Mouse (Mus musculus): ENCODE data around the gene Rptor. TPM values are rescaled to one million over a fixed set of nuclear protein-coding genes. Genes with fewer than 3 reads are reported as not detected.
A peak's percentile ranks its signal among the peaks of the same experiment; 100 is the strongest.

Gene Rptor
- polyA plus RNA-seq, 1 experiment from 2014 or later: 17.7 TPM

DNA sequence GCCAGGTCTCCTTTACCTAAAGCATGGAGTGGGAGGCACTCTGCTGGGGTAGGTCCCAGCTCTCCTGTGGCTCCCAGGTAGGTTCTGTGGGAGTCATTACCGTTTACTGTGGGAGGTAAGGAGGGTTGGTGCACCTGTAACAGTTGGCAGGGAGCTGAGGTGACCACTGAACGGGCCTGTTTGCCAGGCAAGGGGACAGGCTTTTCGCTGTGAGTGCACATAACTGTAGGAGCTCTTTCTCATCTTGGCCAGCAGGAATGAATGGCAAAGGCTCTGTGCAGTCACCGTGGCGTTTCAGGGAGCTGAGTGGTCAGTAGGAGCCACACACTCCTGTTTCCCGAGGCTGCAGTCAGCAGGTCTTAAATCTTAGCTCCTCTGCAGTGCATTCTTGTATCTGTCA lies 72.8 kb downstream of the Rptor start:
- H3K4me3 ChIP-seq: no peak overlapping the region
- H3K4me2 ChIP-seq (replicated peaks): no peak overlapping the region
- H3K27ac ChIP-seq: no peak overlapping the region
- no peak overlapping the region for H3K9ac ChIP-seq
- no peaks in the 10 kb centered on the region for H3K27me3 ChIP-seq
- WGBS: 81% methylated on average over 6 of the region's 6 CpGs
- H3K36me3 ChIP-seq: no peaks in the 10 kb centered on the region
- ATAC-seq (ENCODE audit: insufficient number of reproducible peaks, insufficient read depth, low FRiP score, low TSS enrichment): no peak
- H3K9me3 ChIP-seq: no peaks in the 10 kb centered on the region
- H3K4me1 ChIP-seq: peaks cover 10% of the 10 kb centered on the region; the same call in 1 of the 2 replicates

DNA sequence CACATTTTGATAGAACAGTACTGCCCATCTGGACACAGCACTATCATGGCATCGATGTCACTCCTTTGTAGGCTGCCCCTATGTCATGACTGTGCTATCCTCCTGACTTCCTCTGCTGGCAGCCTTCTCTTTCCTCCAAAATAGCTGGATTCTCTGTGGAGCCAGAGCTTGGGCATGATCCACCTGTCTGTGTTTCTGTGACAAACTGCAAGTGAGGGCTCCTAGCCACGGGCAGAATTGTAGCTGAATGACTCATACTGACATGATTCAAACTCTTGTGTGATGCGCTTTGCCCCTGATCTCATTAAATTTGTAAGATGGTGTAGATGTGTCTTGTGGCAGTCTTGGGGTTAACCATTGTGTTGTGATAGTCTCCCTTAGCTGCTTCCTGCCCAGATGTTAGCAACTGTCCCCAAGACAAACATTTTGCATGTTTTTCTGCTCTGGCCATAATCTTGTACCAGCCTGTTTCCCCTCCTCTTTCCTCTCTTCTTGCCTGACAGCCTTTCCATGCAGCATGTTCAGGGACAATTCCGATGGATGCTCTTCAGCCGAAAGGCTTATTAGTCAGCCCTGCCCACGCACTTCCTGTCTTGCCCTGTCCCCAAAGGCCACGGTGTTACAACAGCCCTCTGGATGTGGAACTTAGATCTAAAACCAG lies 74.2 kb downstream of the Rptor start:
- Histone ChIP-seq H3K4me2 (replicated peaks) (no peak overlapping the region), H3K27ac (no peak overlapping the region), H3K27me3 (no peaks in the 10 kb centered on the region), H3K4me3 (no peak overlapping the region), H3K9me3 (no peaks in the 10 kb centered on the region), H3K36me3 (no peaks in the 10 kb centered on the region), H3K9ac (no peak overlapping the region), H3K4me1 (peaks cover 13% of the 10 kb centered on the region; the same call in 1 of the 2 replicates)
- 74% methylated on average over 7 of the region's 7 CpGs for WGBS
- no peak for ATAC-seq (ENCODE audit: insufficient number of reproducible peaks, insufficient read depth, low FRiP score, low TSS enrichment)

DNA sequence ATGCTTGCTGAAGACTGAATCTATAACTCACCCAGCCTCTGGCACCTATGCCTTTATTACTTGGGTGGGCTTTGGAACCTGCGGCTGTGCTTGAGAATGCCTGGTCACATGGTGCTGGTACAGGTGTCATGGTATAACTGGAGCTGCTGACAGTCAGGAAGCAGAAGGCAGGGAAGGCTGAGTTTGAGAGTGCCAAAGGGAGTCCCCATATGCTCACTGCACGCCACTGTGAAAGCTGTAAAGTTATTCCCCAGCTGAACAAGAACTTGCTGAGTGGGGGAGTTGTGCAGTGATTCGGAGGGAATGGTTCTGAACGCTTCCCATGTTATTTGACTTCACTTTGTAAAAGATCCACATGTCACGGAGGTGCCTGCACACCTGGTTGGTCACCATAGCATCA lies 75.7 kb downstream of the Rptor start:
- no peak for ATAC-seq (ENCODE audit: insufficient number of reproducible peaks, insufficient read depth, low FRiP score, low TSS enrichment)
- Histone ChIP-seq H3K36me3 (no peaks in the 10 kb centered on the region), H3K4me1 (peaks cover 11% of the 10 kb centered on the region; the same call in 1 of the 2 replicates), H3K27ac (no peak overlapping the region), H3K4me2 (replicated peaks) (no peak overlapping the region), H3K9ac (no peak overlapping the region), H3K9me3 (no peaks in the 10 kb centered on the region), H3K27me3 (no peaks in the 10 kb centered on the region), H3K4me3 (no peak overlapping the region)
- WGBS: 92% methylated on average over 5 of the region's 5 CpGs

DNA sequence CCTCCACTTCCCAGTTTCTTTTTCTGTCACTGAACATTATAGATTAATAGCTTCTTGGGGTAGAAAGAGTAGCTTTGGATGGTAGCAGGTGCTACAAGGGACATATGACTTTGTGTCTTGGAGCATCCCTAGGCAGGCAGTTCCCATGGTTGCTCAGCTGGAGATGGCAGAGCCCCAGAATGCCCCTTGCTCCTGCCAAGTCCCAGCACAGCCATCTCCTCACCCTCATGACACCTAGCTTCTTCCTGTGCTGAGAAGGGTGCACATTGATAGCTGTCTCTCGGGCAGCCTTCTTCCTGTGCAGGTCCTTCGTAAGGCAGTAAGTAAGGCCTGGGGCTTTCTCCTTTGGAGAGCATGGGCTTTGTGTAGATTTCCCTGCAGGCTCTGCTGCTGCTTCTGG lies 78.0 kb downstream of the Rptor start:
- H3K4me3 ChIP-seq: no peak overlapping the region
- H3K4me1 ChIP-seq: peaks cover 29% of the 10 kb centered on the region
- 87% methylated on average over 2 of the region's 2 CpGs for WGBS
- ATAC-seq (ENCODE audit: insufficient number of reproducible peaks, insufficient read depth, low FRiP score, low TSS enrichment): no peak
- H3K9ac ChIP-seq: no peak overlapping the region
- no peaks in the 10 kb centered on the region for H3K36me3 ChIP-seq
- H3K9me3 ChIP-seq: no peaks in the 10 kb centered on the region
- no peak overlapping the region for H3K4me2 ChIP-seq (replicated peaks)
- H3K27ac ChIP-seq: no peak overlapping the region
- H3K27me3 ChIP-seq: no peaks in the 10 kb centered on the region

DNA sequence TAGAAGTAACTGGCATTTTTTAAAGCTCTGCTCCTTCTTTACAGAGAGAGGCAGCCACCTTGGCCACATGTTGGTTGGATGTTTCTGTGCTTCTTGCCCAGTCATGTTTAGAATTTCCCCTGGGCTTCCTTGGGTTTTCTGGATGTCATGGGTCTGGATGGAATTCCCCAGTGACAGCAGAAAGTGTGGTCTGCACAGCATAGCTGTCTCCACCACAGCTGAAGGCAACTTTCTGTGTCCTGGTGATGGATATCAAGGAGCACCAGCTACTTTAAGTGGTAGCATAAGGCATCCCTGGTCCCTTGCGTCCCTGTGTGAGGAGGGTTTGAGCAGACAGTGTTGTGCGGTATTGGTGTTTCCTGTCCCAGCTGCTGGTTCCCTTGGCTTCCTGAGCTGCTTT lies 79.6 kb downstream of the Rptor start:
- ATAC-seq (ENCODE audit: insufficient number of reproducible peaks, insufficient read depth, low FRiP score, low TSS enrichment): no peak
- no peaks in the 10 kb centered on the region for H3K9me3 ChIP-seq
- peaks cover 31% of the 10 kb centered on the region for H3K4me1 ChIP-seq
- no peak overlapping the region for H3K27ac ChIP-seq
- H3K27me3 ChIP-seq: no peaks in the 10 kb centered on the region
- H3K9ac ChIP-seq: no peak overlapping the region
- no peaks in the 10 kb centered on the region for H3K36me3 ChIP-seq
- 82% methylated on average over 2 of the region's 2 CpGs for WGBS
- no peak overlapping the region for H3K4me3 ChIP-seq
- H3K4me2 ChIP-seq (replicated peaks): no peak overlapping the region

DNA sequence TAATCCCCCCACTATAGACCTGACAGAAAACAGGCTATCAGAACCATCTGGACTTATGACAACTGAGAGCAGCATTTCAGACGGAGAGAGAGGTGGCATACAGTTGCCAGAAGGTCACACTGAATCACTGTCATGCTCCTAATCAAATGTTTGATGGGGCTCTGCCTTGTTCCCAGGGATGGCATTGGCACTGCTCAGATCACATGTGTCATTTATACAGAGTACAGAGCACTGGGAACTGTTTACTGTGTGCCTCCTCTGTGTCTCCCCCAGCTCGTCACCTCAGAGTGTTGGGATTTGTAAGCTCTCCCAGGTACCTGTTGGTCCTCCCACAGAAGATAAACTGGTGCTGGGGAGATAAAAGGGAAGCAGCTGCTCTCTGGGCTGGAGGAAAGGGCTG lies 81.1 kb downstream of the Rptor start:
- ATAC-seq (ENCODE audit: insufficient number of reproducible peaks, insufficient read depth, low FRiP score, low TSS enrichment): no peak
- Histone ChIP-seq H3K36me3 (no peaks in the 10 kb centered on the region), H3K9me3 (no peaks in the 10 kb centered on the region), H3K4me3 (no peak overlapping the region), H3K27ac (no peak overlapping the region), H3K4me2 (replicated peaks) (no peak overlapping the region), H3K27me3 (no peaks in the 10 kb centered on the region), H3K4me1 (peaks cover 31% of the 10 kb centered on the region), H3K9ac (no peak overlapping the region)
- WGBS: 50% methylated on average over 2 of the region's 2 CpGs

DNA sequence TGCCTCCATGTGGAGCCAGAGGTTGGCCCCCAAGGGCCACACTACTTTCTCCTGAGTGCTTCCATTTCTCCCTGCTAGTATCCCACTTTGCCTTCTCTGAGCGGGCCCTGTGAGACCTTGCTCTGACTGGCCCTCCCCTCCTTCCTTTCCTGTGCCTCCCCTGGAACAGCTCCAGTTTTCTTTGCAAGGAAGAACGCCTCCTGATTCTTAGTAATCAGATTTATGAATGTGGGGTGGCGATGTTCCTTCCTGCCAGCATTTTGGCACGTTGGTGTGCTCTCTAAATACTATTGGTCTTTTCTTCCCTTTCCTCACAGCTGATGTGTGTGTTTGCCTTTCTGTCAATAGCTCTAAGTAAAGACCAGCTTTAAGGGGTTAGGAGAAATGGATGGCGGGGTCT lies 82.8 kb downstream of the Rptor start:
- Histone ChIP-seq H3K27ac (no peak overlapping the region), H3K27me3 (no peaks in the 10 kb centered on the region), H3K9me3 (no peaks in the 10 kb centered on the region), H3K36me3 (no peaks in the 10 kb centered on the region), H3K4me2 (replicated peaks) (no peak overlapping the region), H3K4me3 (no peak overlapping the region), H3K4me1 (peaks cover 34% of the 10 kb centered on the region), H3K9ac (peak overlapping the region; percentile 24; the same call in 1 of the 2 replicates)
- no peak for ATAC-seq (ENCODE audit: insufficient number of reproducible peaks, insufficient read depth, low FRiP score, low TSS enrichment)
- WGBS: 62% methylated on average over 5 of the region's 5 CpGs

DNA sequence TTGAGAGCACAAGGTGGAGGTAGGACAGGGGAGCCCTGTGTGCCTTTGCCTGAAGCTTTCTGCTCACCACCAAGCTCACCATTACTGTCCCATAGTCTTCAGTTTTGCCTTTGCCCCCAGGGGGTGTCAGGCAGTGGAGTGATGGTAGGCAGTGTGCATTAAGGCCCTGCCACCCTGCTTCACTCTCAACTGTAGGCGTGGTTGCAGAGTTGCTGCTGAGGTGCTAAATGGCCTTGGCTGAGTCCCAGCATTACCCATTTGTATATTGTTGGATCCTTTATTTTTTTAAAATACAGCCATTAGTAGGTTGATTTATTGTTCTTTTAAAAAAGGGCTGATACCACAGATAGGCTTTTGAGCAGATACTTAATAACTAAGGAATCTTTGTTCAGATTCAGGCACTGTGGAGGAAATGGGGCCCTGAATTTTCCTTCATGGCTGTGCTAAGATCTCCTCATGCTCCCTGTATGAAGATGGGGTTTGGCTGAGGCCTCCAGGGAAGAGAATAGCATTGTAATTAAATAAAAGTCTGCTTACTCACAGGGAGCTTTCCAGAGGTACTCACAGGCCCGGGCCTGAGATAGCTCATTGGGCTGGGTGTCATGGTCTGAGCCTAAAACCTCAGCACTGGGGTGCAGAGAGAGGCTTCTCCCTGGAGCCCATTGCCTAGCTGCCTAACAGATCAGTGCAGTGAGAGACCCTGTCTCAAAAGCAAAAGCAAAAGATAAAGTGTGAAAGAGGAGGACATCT lies 83.4 kb downstream of the Rptor start:
- 78% methylated on average over 2 of the region's 2 CpGs for WGBS
- Histone ChIP-seq H3K4me2 (replicated peaks) (no peak overlapping the region), H3K4me3 (no peak overlapping the region), H3K36me3 (no peaks in the 10 kb centered on the region), H3K9ac (no peak overlapping the region), H3K9me3 (no peaks in the 10 kb centered on the region), H3K27ac (no peak overlapping the region), H3K4me1 (peaks cover 33% of the 10 kb centered on the region), H3K27me3 (no peaks in the 10 kb centered on the region)
- ATAC-seq (ENCODE audit: insufficient number of reproducible peaks, insufficient read depth, low FRiP score, low TSS enrichment): no peak

DNA sequence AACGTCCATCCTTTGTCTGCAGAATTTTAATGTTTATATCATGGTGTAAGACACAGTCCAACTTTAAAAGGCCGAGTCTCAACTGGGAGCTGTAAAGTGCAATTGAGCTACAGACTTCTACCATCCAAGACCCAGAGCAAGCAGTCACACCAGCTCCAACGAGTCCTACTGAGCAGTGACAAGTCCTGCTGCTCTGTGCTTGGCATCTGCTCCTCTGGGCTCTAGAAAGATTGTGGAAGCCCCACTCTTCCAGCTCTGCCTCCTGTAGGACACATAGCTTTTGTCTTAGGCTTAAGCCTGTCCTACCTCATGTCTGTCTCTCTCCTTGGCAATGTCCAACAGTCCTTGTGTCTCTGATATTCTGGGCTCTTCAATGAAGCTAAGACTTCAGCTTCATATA lies 84.6 kb downstream of the Rptor start:
- Histone ChIP-seq H3K27ac (no peak overlapping the region), H3K9ac (no peak overlapping the region), H3K4me3 (no peak overlapping the region), H3K4me1 (peaks cover 27% of the 10 kb centered on the region), H3K36me3 (no peaks in the 10 kb centered on the region), H3K27me3 (no peaks in the 10 kb centered on the region), H3K4me2 (replicated peaks) (no peak overlapping the region), H3K9me3 (no peaks in the 10 kb centered on the region)
- WGBS: 84% methylated on average over 3 of the region's 3 CpGs
- ATAC-seq (ENCODE audit: insufficient number of reproducible peaks, insufficient read depth, low FRiP score, low TSS enrichment): no peak

DNA sequence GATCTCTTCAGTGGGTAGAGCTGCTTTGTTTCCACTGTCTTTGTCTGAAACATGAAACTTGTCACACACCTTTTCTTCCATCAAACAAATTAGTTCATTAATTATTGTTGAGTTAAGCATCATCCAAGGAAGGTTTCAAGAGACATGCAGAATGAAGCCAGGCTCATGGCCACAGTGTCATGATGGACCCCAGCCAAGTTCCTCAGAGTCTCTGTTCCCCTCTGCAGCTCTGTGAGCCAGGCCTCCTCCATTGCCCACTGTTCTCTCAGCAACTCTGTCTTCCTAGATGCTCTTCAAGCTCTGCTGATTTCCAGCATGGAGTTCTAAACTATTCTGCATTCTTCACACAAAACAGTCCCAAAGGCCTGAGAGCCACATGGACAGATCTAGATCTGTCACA lies 85.3 kb downstream of the Rptor start:
- H3K36me3 ChIP-seq: no peaks in the 10 kb centered on the region
- no peak overlapping the region for H3K4me2 ChIP-seq (replicated peaks)
- no peaks in the 10 kb centered on the region for H3K9me3 ChIP-seq
- ATAC-seq (ENCODE audit: insufficient number of reproducible peaks, insufficient read depth, low FRiP score, low TSS enrichment): no peak
- peaks cover 28% of the 10 kb centered on the region for H3K4me1 ChIP-seq
- H3K27me3 ChIP-seq: no peaks in the 10 kb centered on the region
- H3K9ac ChIP-seq: no peak overlapping the region
- no peak overlapping the region for H3K4me3 ChIP-seq
- no peak overlapping the region for H3K27ac ChIP-seq

DNA sequence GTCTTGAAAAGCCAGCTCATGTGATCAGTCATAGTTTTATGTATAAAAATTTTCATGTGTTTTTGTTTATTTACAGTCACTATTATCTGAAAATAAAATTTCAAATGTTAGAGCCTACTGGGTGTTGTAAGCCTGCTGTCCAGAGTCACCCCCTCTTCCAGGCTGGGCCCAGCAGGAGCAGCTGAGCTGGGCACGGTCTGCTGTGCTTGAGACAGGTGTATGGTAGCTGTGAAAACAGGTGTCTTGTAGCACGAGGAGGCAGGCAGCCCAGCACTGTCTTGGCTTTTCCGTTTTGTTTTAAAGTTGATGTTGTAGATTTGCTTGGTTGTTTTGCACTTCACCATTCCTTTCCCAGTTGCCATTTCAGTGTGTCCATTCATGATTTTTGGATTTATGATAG lies 87.2 kb downstream of the Rptor start:
- H3K4me3 ChIP-seq: no peak overlapping the region
- 86% methylated on average over 3 of the region's 3 CpGs for WGBS
- no peaks in the 10 kb centered on the region for H3K36me3 ChIP-seq
- H3K4me1 ChIP-seq: peaks cover 33% of the 10 kb centered on the region
- H3K9ac ChIP-seq: no peak overlapping the region
- no peak for ATAC-seq (ENCODE audit: insufficient number of reproducible peaks, insufficient read depth, low FRiP score, low TSS enrichment)
- no peak overlapping the region for H3K4me2 ChIP-seq (replicated peaks)
- H3K9me3 ChIP-seq: no peaks in the 10 kb centered on the region
- no peaks in the 10 kb centered on the region for H3K27me3 ChIP-seq
- no peak overlapping the region for H3K27ac ChIP-seq

DNA sequence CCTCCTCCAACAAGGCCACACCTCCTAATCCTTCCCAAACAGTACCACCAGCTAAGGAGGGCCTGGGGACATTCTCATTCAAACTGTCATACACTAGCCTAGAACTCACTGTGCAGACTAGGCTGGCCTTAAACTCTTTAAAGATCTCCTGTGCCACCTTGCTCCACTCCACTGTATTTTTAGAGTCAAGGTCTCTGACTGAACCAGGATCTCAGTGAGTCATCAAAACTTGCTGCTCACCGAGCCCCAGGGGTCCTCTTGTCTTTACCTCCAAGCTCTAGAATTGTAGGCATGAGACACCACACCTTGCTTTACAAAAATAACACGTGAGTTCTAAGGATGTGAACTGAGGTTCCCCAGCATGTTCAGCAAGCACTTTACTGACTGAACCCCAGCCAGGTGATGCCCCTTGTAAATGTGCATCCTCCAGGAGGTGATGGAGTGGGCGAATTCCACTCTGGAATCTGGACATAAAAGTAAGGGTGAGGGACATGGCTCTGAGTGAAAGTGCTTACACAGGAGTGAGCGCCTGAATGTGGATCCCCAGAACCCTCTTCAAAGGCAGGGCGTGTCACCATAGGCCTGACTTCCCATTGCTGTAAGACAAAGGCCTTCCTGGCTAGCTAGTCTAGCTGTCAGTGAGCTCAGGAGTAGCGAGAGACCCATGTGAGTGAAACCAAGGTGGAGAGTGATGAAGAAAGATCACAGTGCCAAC lies 89.6 kb downstream of the Rptor start:
- 90% methylated on average over 6 of the region's 6 CpGs for WGBS
- Histone ChIP-seq H3K4me1 (peaks cover 23% of the 10 kb centered on the region), H3K36me3 (no peaks in the 10 kb centered on the region), H3K27ac (no peak overlapping the region), H3K9ac (no peak overlapping the region), H3K4me2 (replicated peaks) (no peak overlapping the region), H3K9me3 (no peaks in the 10 kb centered on the region), H3K27me3 (no peaks in the 10 kb centered on the region), H3K4me3 (no peak overlapping the region)
- no peak for ATAC-seq (ENCODE audit: insufficient number of reproducible peaks, insufficient read depth, low FRiP score, low TSS enrichment)

Measured in embryonic facial prominence, embryonic 12.5 days (tissue).